Comparison of ENCODE assay signal across 12 mouse cellular contexts in genomic region chr14:103440243-103440642, GRCm38 (mm10).
DNase-seq lines count a peak whose midpoint lies in the region; ATAC-seq and TF ChIP-seq lines count a peak whose summit lies in the region.
"Had no signal": no experiment of that assay in that cellular context is flagged by ENCODE, and none has a peak within 500 bp of the region (broad histone marks: within the 10 kb centered on the region; RNA-seq: fewer than 3 reads in every experiment).

No protein-coding gene starts in this region.

- no peak overlapping the region for H3K4me2 ChIP-seq in lung, postnatal 0 days (replicated peaks; ENCODE audit: low read depth, low read length)
- H3K4me2 ChIP-seq in hindbrain, embryonic 12.5 days (replicated peaks) = no peak overlapping the region
- H3K4me2 ChIP-seq: hindbrain, embryonic 14.5 days; midbrain, embryonic 11.5 days; neural tube, embryonic 15.5 days had no signal

- no peak for TF ChIP-seq EP300 in lung, postnatal 0 days (IDR thresholded peaks at IDR 0.05)

- no peak overlapping the region for H3K27ac ChIP-seq in lung, postnatal 0 days (ENCODE audit: low read length)
- H3K27ac ChIP-seq in hindbrain, embryonic 12.5 days = no peak overlapping the region
- H3K27ac ChIP-seq: hindbrain, embryonic 14.5 days; neural tube, embryonic 15.5 days had no signal

- no peaks in the 10 kb centered on the region for H3K36me3 ChIP-seq in lung, postnatal 0 days (ENCODE audit: insufficient read depth, low read length)
- H3K36me3 ChIP-seq in hindbrain, embryonic 12.5 days = no peaks in the 10 kb centered on the region
- H3K36me3 ChIP-seq: neural tube, embryonic 15.5 days had no signal

- no peak for TF ChIP-seq CTCF in lung, postnatal 0 days (IDR thresholded peaks at IDR 0.05)

- no peaks in the 10 kb centered on the region for H3K27me3 ChIP-seq in lung, postnatal 0 days (replicated peaks; ENCODE audit: insufficient read depth, low read length)
- no peaks in the 10 kb centered on the region for H3K27me3 ChIP-seq in hindbrain, embryonic 12.5 days
- H3K27me3 ChIP-seq: neural tube, embryonic 15.5 days had no signal

- H3K9me3 ChIP-seq in lung, postnatal 0 days (ENCODE audit: low read length) = no peaks in the 10 kb centered on the region
- H3K9me3 ChIP-seq in hindbrain, embryonic 12.5 days (replicated peaks) = no peaks in the 10 kb centered on the region
- H3K9me3 ChIP-seq: neural tube, embryonic 15.5 days had no signal

- H3K4me3 ChIP-seq in lung, postnatal 0 days (ENCODE audit: low read depth, low read length) = no peak overlapping the region
- H3K4me3 ChIP-seq in hindbrain, embryonic 12.5 days = no peak overlapping the region
- H3K4me3 ChIP-seq: neural tube, embryonic 15.5 days had no signal

- WGBS in lung, postnatal 0 days = 84% methylated on average over 8 of the region's 8 CpGs
- WGBS in hindbrain, embryonic 12.5 days = 68% methylated on average over 8 of the region's 8 CpGs

- H3K4me1 ChIP-seq in lung, postnatal 0 days (ENCODE audit: insufficient read depth, low read depth, low read length) = no peaks in the 10 kb centered on the region
- H3K4me1 ChIP-seq in hindbrain, embryonic 12.5 days = no peaks in the 10 kb centered on the region
- H3K4me1 ChIP-seq: neural tube, embryonic 15.5 days had no signal

- no peak overlapping the region for H3K9ac ChIP-seq in lung, postnatal 0 days (replicated peaks; ENCODE audit: low read depth)
- no peak overlapping the region for H3K9ac ChIP-seq in hindbrain, embryonic 12.5 days
- H3K9ac ChIP-seq: hindbrain, embryonic 14.5 days; liver, postnatal 0 days; neural tube, embryonic 15.5 days had no signal

- DNase-seq in adrenal gland, adult 2 months = peak; percentile 49
- DNase-seq in adrenal gland, postnatal 10 days = no peak
- peak; percentile 16 for DNase-seq in 3134 (ENCODE audit: extremely low read depth, insufficient read length, low spot score)
- DNase-seq in cerebellum, postnatal 14 days = peak; percentile 14
- DNase-seq in left cerebral cortex, adult 9 months (ENCODE audit: low spot score in 2 of 2) = peak; percentile 40 to 78
- DNase-seq in lung, postnatal 0 days (ENCODE audit: low spot score) = no peak
- no peak for DNase-seq in thymus, postnatal 14 days
- DNase-seq: liver, postnatal 0 days had no signal

- ATAC-seq in lung, postnatal 0 days = no peak
- ATAC-seq in hindbrain, embryonic 12.5 days (ENCODE audit: low FRiP score) = no peak
- ATAC-seq: liver, postnatal 0 days had no signal

Comparison
In these comparisons a context has a peak if more than half of its experiments do, and no peak if none do; other contexts are left out.
1. DNase-seq: peak in adrenal gland, adult 2 months (single experiment), 3134 (single experiment), cerebellum, postnatal 14 days (2 of 2) and left cerebral cortex, adult 9 months (2 of 2); none in adrenal gland, postnatal 10 days (single experiment), lung, postnatal 0 days (single experiment) and thymus, postnatal 14 days (single experiment).